Mouse (Mus musculus) stomach, postnatal 0 days (tissue): ENCODE data around the gene Dtx3.

Experiments used
- CTCF ChIP-seq: IDR thresholded peaks from 2 replicates; pipeline ENCODE4 v1.5.1; 2016; ENCODE audit warnings: antibody characterized with exemption, low read depth, mild to moderate bottlenecking, moderate library complexity
- EP300 ChIP-seq: optimal IDR thresholded peaks from 2 replicates; pipeline ENCODE3; 2016; ENCODE audit warnings: antibody characterized with exemption

- TF ChIP-seq CTCF (no peak), EP300 (no peak)
Observed at GRCm38 (mm10) chr10:127154241-127154640, 41.3 kb downstream of the Dtx3 start.
